Mouse (Mus musculus) stomach, postnatal 0 days (tissue): Measurements from ENCODE around the gene Slc35d2.
A peak's percentile ranks its signal among the peaks of the same experiment; 100 is the strongest.

Source experiments
- CTCF ChIP-seq: IDR thresholded peaks from 2 replicates; pipeline ENCODE4 v1.5.1; 2016; ENCODE audit warnings: antibody characterized with exemption, low read depth, mild to moderate bottlenecking, moderate library complexity
- EP300 ChIP-seq: optimal IDR thresholded peaks from 2 replicates; pipeline ENCODE3; 2016; ENCODE audit warnings: antibody characterized with exemption

DNA sequence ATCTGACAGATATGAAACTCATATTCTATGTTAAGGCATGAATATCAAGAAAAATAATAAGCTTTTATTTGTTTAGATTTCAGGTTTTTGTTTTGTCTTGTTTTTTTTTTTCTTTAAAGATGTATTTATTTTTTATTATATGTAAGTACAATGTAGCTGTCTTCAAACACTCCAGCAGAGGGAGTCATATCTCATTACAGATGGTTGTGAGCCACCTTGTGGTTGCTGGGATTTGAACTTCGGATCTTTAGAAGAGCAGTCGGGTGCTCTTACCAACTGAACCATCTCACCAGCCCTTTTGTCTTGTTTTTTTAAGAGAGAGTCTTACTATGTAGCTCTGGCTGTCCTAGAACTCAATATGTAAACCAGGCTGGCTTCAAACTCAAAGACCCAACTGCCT, 11.7 kb downstream of the Slc35d2 start:
- peak; percentile 58 for TF ChIP-seq CTCF
- no peak for TF ChIP-seq EP300
